Mouse (Mus musculus): Measurements from ENCODE around the gene Skint11.
"Not testable (repeated sequence)": the region's sequence is repeated elsewhere in the genome, so short reads cannot be mapped to it uniquely, and the experiment has no call there.

Skint11 gene

GRCm38 (mm10) chr4:114163084-114163483, at the start of gene Skint11:
Gene Skint11, plus strand, starts transcription at chr4:114163384.
- no peak for DNase-seq (ENCODE audit: low read depth, low spot score)

DNA sequence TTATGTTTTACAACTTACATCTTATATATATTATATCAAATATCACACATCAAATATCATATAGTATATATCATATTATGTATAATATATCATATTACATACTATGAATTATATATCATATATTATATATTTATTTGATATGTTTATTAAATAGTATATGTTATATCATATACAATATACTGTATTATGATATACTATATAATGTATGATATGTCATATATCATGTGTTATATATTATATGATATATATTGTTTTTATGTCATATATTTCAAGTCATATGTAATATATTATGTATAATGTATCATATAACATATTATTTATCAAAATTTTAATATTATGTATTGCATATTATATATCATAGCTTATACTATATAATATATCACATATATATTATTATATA, 2.0 kb upstream of the Skint11 start:
- no peak for DNase-seq (ENCODE audit: low read depth, low spot score)

- DNase-seq (ENCODE audit: low read depth, low spot score): not testable (repeated sequence)
Observed at GRCm38 (mm10) chr4:114172898-114173297, 9.7 kb downstream of the Skint11 start.

DNA sequence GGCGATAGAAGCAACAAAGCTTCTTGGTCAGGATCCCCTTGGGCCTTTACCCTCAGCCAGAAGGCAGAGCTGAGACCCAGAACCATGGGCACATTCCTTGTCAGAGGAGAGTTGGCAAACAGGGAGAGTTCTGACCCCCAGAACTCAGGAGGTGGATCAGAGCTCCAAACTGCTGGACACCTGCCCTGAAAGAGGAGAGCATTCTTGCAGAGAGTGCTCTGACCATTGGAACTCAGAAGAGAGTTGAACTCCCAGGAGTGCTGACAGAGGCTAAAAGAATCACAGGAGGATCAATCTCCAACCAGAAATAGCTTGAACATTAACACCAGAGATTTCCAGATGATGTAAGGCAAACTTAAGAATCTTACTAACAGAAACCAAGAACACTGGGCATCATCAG, 93.7 kb downstream of the Skint11 start:
- not testable (repeated sequence) for DNase-seq (ENCODE audit: low read depth, low spot score)
